Mouse (Mus musculus): Measurements from ENCODE around the gene Rnf10.

Gene Rnf10

DNA sequence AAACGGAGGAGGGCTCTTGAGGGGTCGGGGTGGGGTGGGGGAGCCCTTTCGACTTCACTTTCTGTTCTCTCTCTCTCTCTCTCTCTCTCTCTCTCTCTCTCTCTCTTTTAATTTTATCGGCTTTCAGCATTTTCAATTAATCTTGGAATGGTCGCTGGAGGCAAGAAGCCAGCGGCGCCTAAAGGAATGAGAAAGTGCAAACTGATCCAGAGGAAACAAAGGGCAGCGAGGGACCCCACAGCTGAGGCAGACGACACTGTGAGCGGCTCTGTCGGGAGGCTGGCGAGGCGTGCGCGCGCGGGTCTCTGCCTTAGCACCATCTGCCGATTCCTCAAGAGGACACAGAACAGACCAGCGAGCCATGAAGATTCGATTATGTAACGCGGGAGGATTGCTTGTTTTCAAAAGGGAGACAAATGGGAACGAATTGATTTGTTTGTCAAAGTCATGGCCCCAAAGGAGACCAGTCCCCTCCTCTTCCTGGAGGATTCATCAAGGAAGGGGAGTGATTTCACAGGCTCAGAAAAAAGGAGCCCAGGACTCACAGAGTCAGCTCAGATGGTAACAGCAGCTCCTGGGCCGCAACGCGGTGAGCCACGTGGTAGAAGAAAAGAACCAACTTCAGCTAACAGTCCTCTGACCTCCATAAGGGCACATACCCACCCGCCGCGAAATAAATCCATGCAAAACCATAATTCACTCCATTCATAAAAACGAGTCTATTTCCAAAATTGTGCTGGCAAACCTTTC, 68.0 kb downstream of the Rnf10 start:
- ChIA-PET CTCF (interaction anchor here (0.6 to 2.8 kb wide), 13 partner anchors 10 to 115 kb away, joined by 3 to 21 read pairs (median 5); partner anchors contain the start of genes Pop5 (in 2 of the 4) and Cabp1 (in 1 of the 4)), POLR2A (interaction anchor here (0.6 to 7.7 kb wide), 48 partner anchors 8 to 287 kb away, joined by 3 to 70 read pairs (median 6); partner anchors contain the start of genes Cabp1 (in 4 of the 4), Dynll1 (in 2 of the 4), Pop5 (in 1 of the 4) and Rnf10 (in 1 of the 4))

GRCm38 (mm10) chr5:115203735-115204561, 68.8 kb downstream of the Rnf10 start:
- CTCF ChIA-PET = interaction anchor here (0.5 to 2.8 kb wide), 19 partner anchors 9 to 248 kb away, joined by 3 to 21 read pairs (median 5); partner anchors contain the start of genes Cabp1 (in 2 of the 4) and Pop5 (in 2 of the 4)
- POLR2A ChIA-PET = interaction anchor here (0.5 to 7.7 kb wide), 81 partner anchors 8 to 1176 kb away, joined by 3 to 70 read pairs (median 4); partner anchors contain the start of genes Cabp1 (in 4 of the 4), Dynll1 (in 2 of the 4), Pop5 (in 2 of the 4) and Rnf10 (in 2 of the 4)

- ChIA-PET POLR2A (interaction anchor here (0.5 to 6.6 kb wide), 42 partner anchors 9 to 1682 kb away, joined by 3 to 70 read pairs (median 4); partner anchors contain the start of genes Dynll1 (in 2 of the 4), Pop5 (in 2 of the 4), Rnf10 (in 2 of the 4) and Mlec (in 1 of the 4)), CTCF (interaction anchor here (0.6 to 3.4 kb wide), 35 partner anchors 9 to 594 kb away, joined by 3 to 21 read pairs (median 4); partner anchors contain the start of genes Pop5 (in 2 of the 4), Mlec (in 1 of the 4) and Unc119b (in 1 of the 4))
Observed at GRCm38 (mm10) chr5:115194626-115195221, 78.0 kb downstream of the Rnf10 start.

GRCm38 (mm10) chr5:115193669-115194625, 78.8 kb downstream of the Rnf10 start, which contains the start of gene Cabp1:
Cabp1 (minus strand) TSS chr5:115194381.
- ChIA-PET POLR2A (interaction anchor here (0.5 to 6.6 kb wide), 44 partner anchors 8 to 1681 kb away, joined by 3 to 70 read pairs (median 4); partner anchors contain the start of genes Dynll1 (in 2 of the 4), Pop5 (in 2 of the 4), Rnf10 (in 2 of the 4) and Mlec (in 1 of the 4)), CTCF (interaction anchor here (0.5 to 3.4 kb wide), 38 partner anchors 9 to 593 kb away, joined by 3 to 21 read pairs (median 4); partner anchors contain the start of genes Pop5 (in 2 of the 4), Mlec (in 1 of the 4) and Unc119b (in 1 of the 4))

DNA sequence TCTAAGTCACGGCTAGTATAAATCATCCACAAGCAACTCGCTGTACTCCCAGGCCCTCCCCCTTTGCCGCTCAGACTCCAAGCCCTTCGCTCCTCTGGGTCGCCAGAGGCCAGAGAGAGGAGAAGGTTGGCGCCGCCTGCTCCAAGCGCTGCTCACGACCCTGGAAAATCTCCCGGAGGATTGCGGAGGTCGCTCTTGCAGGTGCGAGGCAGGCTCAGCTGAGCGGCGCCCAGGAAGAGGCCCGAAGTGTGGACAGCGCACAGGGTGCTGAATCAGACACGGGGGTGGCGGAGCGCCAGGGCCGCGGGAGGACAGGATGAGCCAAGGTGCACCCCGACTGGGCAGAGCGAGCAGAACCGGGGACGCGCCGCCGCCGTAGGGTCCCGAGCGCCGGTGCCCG, 79.5 kb downstream of the Rnf10 start:
- POLR2A ChIA-PET = interaction anchor here (1.1 to 6.6 kb wide), 16 partner anchors 9 to 107 kb away, joined by 3 to 70 read pairs (median 10); partner anchors contain the start of genes Dynll1 (in 1 of the 4), Mlec (in 1 of the 4) and Rnf10 (in 1 of the 4)
- CTCF ChIA-PET = interaction anchor here in 3 of 4 experiments (0.5 to 3.4 kb wide), 11 partner anchors 12 to 532 kb away, joined by 3 to 21 read pairs (median 5); no protein-coding TSS in a partner anchor

DNA sequence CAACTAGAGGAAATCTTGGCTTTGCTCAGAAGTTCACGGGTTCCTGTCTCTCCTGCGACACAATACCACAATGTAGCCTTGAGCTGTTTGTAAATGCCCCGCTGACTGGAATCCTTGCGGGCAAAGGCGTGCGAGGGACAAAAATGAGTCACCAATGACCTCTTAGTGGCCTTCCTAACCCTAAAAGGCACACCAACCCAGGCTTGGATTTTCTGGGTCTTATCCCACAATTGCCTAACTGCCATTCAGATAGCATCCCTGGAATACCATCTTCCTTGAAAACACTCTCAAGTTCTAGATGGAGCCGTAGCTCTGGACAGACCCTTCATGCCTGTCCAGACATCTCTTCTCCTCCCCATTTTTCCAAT, 79.9 kb downstream of the Rnf10 start:
- CTCF ChIA-PET = interaction anchor here (0.5 to 3.4 kb wide), 6 partner anchors 11 to 532 kb away, joined by 3 to 21 read pairs (median 6); no protein-coding TSS in a partner anchor

DNA sequence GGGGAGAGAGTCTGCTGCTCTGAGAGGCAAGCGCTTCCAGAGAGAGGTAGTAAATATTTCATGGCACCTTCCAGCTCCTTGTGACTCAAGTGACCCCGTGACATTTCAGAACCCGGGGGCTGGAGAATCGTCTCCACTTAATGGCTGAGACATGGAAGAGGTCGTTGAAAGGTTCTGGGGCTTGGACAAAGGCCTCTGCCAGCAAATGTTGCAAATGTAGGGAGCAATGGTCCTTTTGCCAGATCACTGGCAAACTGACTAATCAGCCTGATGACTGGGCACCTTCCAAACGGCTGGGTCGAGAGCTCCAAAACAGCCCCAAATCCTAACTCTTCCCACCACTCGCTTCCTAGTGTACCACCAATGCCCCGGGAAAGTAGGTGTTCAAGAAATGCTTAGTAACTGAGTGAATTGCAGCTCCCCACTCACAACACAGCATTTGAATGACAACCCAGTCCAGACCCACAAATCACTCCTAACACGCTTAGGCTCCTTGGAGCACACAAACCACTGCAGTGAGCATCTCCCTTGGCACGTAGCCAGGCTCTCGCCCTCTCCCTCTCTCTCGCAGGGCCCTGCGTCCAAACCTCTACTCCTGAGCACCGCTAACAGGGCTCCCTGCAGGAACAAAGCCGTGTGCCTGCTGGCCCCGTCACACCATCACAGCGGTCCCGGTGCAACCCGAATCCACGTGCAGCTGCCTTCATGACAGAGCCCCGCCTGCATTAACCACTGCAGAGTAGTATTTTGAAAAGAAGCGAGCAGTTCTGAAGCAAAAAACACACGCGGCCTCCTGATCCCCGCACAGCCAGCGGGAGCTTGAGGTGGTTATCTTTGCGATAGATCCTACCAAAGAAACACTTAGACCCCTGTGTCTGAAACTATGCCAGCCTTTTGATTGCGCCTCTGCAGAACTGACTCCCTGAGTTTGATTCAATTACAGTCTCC, 80.5 kb downstream of the Rnf10 start:
- CTCF ChIA-PET = interaction anchor here in 3 of 4 experiments (0.6 to 1.0 kb wide), 4 partner anchors 11 to 212 kb away, joined by 3 to 18 read pairs (median 5); no protein-coding TSS in a partner anchor

More for the DNA sequence above, 79.9 kb downstream of the Rnf10 start:
- POLR2A ChIA-PET = interaction anchor here in 3 of 4 experiments (1.1 to 6.6 kb wide), 11 partner anchors 9 to 48 kb away, joined by 3 to 70 read pairs (median 4); no protein-coding TSS in a partner anchor

More for the DNA sequence above, 80.5 kb downstream of the Rnf10 start:
- POLR2A ChIA-PET = interaction anchor here (0.7 to 6.6 kb wide), 12 partner anchors 8 to 283 kb away, joined by 3 to 70 read pairs (median 3); no protein-coding TSS in a partner anchor

Data from embryonic stem cell, embryonic (primary cell).